Mouse (Mus musculus) sigmoid colon, adult 10 weeks (tissue): ENCODE data around the gene Cabp5. TPM values are rescaled to one million over a fixed set of nuclear protein-coding genes. Genes with fewer than 3 reads are reported as not detected.

Experiments used
- polyA plus RNA-seq: library from polyadenylated mRNA; stranded (reverse); fragments of 350-450 nt; fragmentation: Illumina TruSeq; extraction: RNeasy Lipid Tissue Mini Kit (QIAGEN cat#74804); gene quantifications from one replicate; pipeline ENCODE4 v1.2.3, GENCODE M21; 2014; ENCODE audit warnings: low read depth, low replicate concordance

Cabp5 gene
- polyA plus RNA-seq: not detected

GRCm38 (mm10) chr7:13397832-13398231, at the start of gene Cabp5:
Gene Cabp5 (plus strand): TSS chr7:13398132.

GRCm38 (mm10) chr7:13450541-13450940, 52.6 kb downstream of the Cabp5 start, which contains the start of gene Bsph1:
Gene Bsph1 (plus strand): TSS chr7:13450841.

Other genes with a start within 250 kb of the Cabp5 start
- gene Vmn1r88, start 238.6 kb upstream of the Cabp5 start, polyA plus RNA-seq: not detected
- not detected for gene Vmn1r89, start 185.1 kb upstream of the Cabp5 start, polyA plus RNA-seq
- gene Lig1, start 120.8 kb upstream of the Cabp5 start, polyA plus RNA-seq: 10.1 TPM
- gene Zswim9, start 119.4 kb upstream of the Cabp5 start, polyA plus RNA-seq: 8.3 TPM
- 3.4 TPM for gene Pla2g4c, start 73.5 kb upstream of the Cabp5 start, polyA plus RNA-seq
- not detected for gene Bsph1, start 52.7 kb downstream of the Cabp5 start, polyA plus RNA-seq
- not detected for gene Bsph2, start 172.9 kb downstream of the Cabp5 start, polyA plus RNA-seq
- not detected for gene Sult2a5, start 225.8 kb downstream of the Cabp5 start, polyA plus RNA-seq